Mouse (Mus musculus) embryonic fibroblast, embryonic 13.5 days (primary cell): ENCODE measurements at regions not wholly inside any gene's neighbourhood (a gene's known extent, or its start where the extent isn't known, plus 50 kb on each side); places are given as distances from the start of the nearest gene placed in this dataset.

Source experiments
- H3K27ac ChIP-seq: 2 replicates; pipeline ENCODE4 v1.5.1; 2012; ENCODE audit warnings: low read length, control low read depth, inconsistent platforms; ENCODE audit not compliant: insufficient read depth
- H3K4me1 ChIP-seq: 2 replicates; pipeline ENCODE4 v1.6.1; 2011; ENCODE audit warnings: low read length; ENCODE audit not compliant: control insufficient read depth, insufficient read depth
- H3K4me3 ChIP-seq: 2 replicates; pipeline ENCODE4 v1.5.1; 2011; ENCODE audit warnings: mild to moderate bottlenecking, control low read depth, low read length; ENCODE audit not compliant: insufficient read depth
- CTCF ChIP-seq: IDR thresholded peaks from 2 replicates; pipeline ENCODE4 v1.5.1; 2011; ENCODE audit warnings: mild to moderate bottlenecking, control low read depth, low read length, moderate library complexity, borderline replicate concordance; ENCODE audit not compliant: insufficient read depth
- POLR2A ChIP-seq: IDR thresholded peaks from 2 replicates; pipeline ENCODE4 v1.6.1; 2011; ENCODE audit warnings: low read depth, mild to moderate bottlenecking, control low read depth, low read length, moderate library complexity

- Histone ChIP-seq H3K27ac (no peak overlapping the region), H3K4me3 (no peak overlapping the region), H3K4me1 (no peaks in the 10 kb centered on the region)
- TF ChIP-seq POLR2A (no peak), CTCF (no peak)
Measured at GRCm38 (mm10) chr11:114168231-114168661, 101.4 kb upstream of the Sdk2 start.

- Histone ChIP-seq H3K4me3 (no peak overlapping the region), H3K27ac (no peak overlapping the region), H3K4me1 (no peaks in the 10 kb centered on the region)
- no peak for TF ChIP-seq CTCF
- TF ChIP-seq POLR2A, result no peak
Measured at GRCm38 (mm10) chr11:114165656-114166362, 99.0 kb upstream of the Sdk2 start.

- Histone ChIP-seq H3K27ac (no peak overlapping the region), H3K4me1 (no peaks in the 10 kb centered on the region), H3K4me3 (no peak overlapping the region)
- no peak for TF ChIP-seq CTCF
- TF ChIP-seq POLR2A, result no peak
Measured at GRCm38 (mm10) chr11:114152716-114153115, 85.9 kb upstream of the Sdk2 start.

GRCm38 (mm10) chr11:114146334-114146733, 79.5 kb upstream of the Sdk2 start:
- Histone ChIP-seq H3K4me3 (no peak overlapping the region), H3K27ac (no peak overlapping the region), H3K4me1 (no peaks in the 10 kb centered on the region)
- TF ChIP-seq CTCF, result no peak
- TF ChIP-seq POLR2A, result no peak

- TF ChIP-seq CTCF (no peak), POLR2A (no peak)
Measured at GRCm38 (mm10) chr11:114129270-114129669, 62.4 kb upstream of the Sdk2 start.

GRCm38 (mm10) chr11:114128841-114129240, 62.0 kb upstream of the Sdk2 start:
- Histone ChIP-seq H3K4me1 (no peaks in the 10 kb centered on the region), H3K27ac (no peak overlapping the region), H3K4me3 (no peak overlapping the region)
- no peak for TF ChIP-seq CTCF
- no peak for TF ChIP-seq POLR2A

More at GRCm38 (mm10) chr11:114129270-114129669, 62.4 kb upstream of the Sdk2 start:
- Histone ChIP-seq H3K4me1 (no peaks in the 10 kb centered on the region), H3K27ac (no peak overlapping the region), H3K4me3 (no peak overlapping the region)

- Histone ChIP-seq H3K4me3 (no peak overlapping the region), H3K27ac (no peak overlapping the region), H3K4me1 (no peaks in the 10 kb centered on the region)
- TF ChIP-seq CTCF (no peak), POLR2A (no peak)
Measured at GRCm38 (mm10) chr11:114127426-114127825, 60.6 kb upstream of the Sdk2 start.

- no peak overlapping the region for H3K27ac ChIP-seq
- H3K4me3 ChIP-seq, result no peak overlapping the region
- H3K4me1 ChIP-seq, result no peaks in the 10 kb centered on the region
- TF ChIP-seq CTCF, result no peak
- no peak for TF ChIP-seq POLR2A
Measured at GRCm38 (mm10) chr11:114122175-114122574, 55.3 kb upstream of the Sdk2 start.

GRCm38 (mm10) chr11:114119135-114119534, 52.3 kb upstream of the Sdk2 start:
- no peaks in the 10 kb centered on the region for H3K4me1 ChIP-seq
- TF ChIP-seq POLR2A, result no peak
- no peak for TF ChIP-seq CTCF

More at GRCm38 (mm10) chr11:114119135-114119534, 52.3 kb upstream of the Sdk2 start:
- H3K4me3 ChIP-seq, result no peak overlapping the region
- no peak overlapping the region for H3K27ac ChIP-seq
